In genomic region chr16:35869656-35870055, GRCm38 (mm10) we compare ENCODE assay signal across 14 mouse cellular contexts. TPM values are rescaled to one million over a fixed set of nuclear protein-coding genes. Genes with fewer than 3 reads are reported as not detected.
DNase-seq lines count a peak whose midpoint lies in the region; ATAC-seq and TF ChIP-seq lines count a peak whose summit lies in the region.
"Had no signal": no experiment of that assay in that cellular context is flagged by ENCODE, and none has a peak within 500 bp of the region (broad histone marks: within the 10 kb centered on the region; RNA-seq: fewer than 3 reads in every experiment).

No protein-coding gene starts in this region.

- in situ Hi-C loops in ES-E14 (cut with MboI; ENCODE audit: low sequenced_read_pairs in 2 of 2, unreplicated experiment in 2 of 2): no loop called here

- no peaks in the 10 kb centered on the region for H3K9me3 ChIP-seq in embryonic facial prominence, embryonic 11.5 days (replicated peaks; ENCODE audit: control insufficient read depth, low read length)
- H3K9me3 ChIP-seq in embryonic facial prominence, embryonic 10.5 days: no peaks in the 10 kb centered on the region
- H3K9me3 ChIP-seq in kidney, postnatal 0 days (replicated peaks; ENCODE audit: low read length): no peaks in the 10 kb centered on the region
- H3K9me3 ChIP-seq in ES-E14 (ENCODE audit: control insufficient read depth, insufficient read depth, low read depth, low read length): no peaks in the 10 kb centered on the region
- no peaks in the 10 kb centered on the region for H3K9me3 ChIP-seq in liver, embryonic 15.5 days (replicated peaks)
- H3K9me3 ChIP-seq: forebrain, embryonic 10.5 days; hindbrain, embryonic 10.5 days; midbrain, embryonic 12.5 days had no signal

- H3K27me3 ChIP-seq in embryonic facial prominence, embryonic 11.5 days (ENCODE audit: control insufficient read depth, insufficient read depth, low read length): peaks cover 16% of the 10 kb centered on the region
- peaks cover 50% of the 10 kb centered on the region for H3K27me3 ChIP-seq in embryonic facial prominence, embryonic 10.5 days (replicated peaks; ENCODE audit: low read depth, poor library complexity, severe bottlenecking)
- H3K27me3 ChIP-seq in kidney, postnatal 0 days (ENCODE audit: insufficient read depth, low read length): no peaks in the 10 kb centered on the region
- peaks cover 30% of the 10 kb centered on the region for H3K27me3 ChIP-seq in liver, embryonic 15.5 days

- H3K9ac ChIP-seq in embryonic facial prominence, embryonic 11.5 days (replicated peaks; ENCODE audit: low read length): no peak overlapping the region
- no peak overlapping the region for H3K9ac ChIP-seq in kidney, postnatal 0 days (ENCODE audit: low read depth, low read length)
- no peak overlapping the region for H3K9ac ChIP-seq in ES-E14 (ENCODE audit: insufficient read depth, low read depth, low read length, poor library complexity, severe bottlenecking)
- no peak overlapping the region for H3K9ac ChIP-seq in liver, embryonic 15.5 days
- H3K9ac ChIP-seq: midbrain, embryonic 12.5 days had no signal

- no peak for TF ChIP-seq CTCF in kidney, postnatal 0 days (IDR thresholded peaks at IDR 0.05; ENCODE audit: low read depth)

- H3K36me3 ChIP-seq in embryonic facial prominence, embryonic 11.5 days (replicated peaks; ENCODE audit: control insufficient read depth, insufficient read depth, low read depth, low read length): no peaks in the 10 kb centered on the region
- no peaks in the 10 kb centered on the region for H3K36me3 ChIP-seq in embryonic facial prominence, embryonic 10.5 days (replicated peaks)
- H3K36me3 ChIP-seq in kidney, postnatal 0 days (ENCODE audit: insufficient read depth, low read length): no peaks in the 10 kb centered on the region
- H3K36me3 ChIP-seq in ES-E14 (ENCODE audit: control insufficient read depth, insufficient read depth, low read length, poor library complexity, severe bottlenecking): no peaks in the 10 kb centered on the region
- no peaks in the 10 kb centered on the region for H3K36me3 ChIP-seq in liver, embryonic 15.5 days (replicated peaks)
- H3K36me3 ChIP-seq: forebrain, embryonic 10.5 days; hindbrain, embryonic 10.5 days; midbrain, embryonic 12.5 days had no signal

- peaks cover 3% of the 10 kb centered on the region; the same call in 1 of the 2 replicates for H3K4me1 ChIP-seq in embryonic facial prominence, embryonic 11.5 days (ENCODE audit: control insufficient read depth, insufficient read depth, low read length)
- H3K4me1 ChIP-seq in embryonic facial prominence, embryonic 10.5 days: peaks cover 19% of the 10 kb centered on the region
- H3K4me1 ChIP-seq in kidney, postnatal 0 days (replicated peaks; ENCODE audit: insufficient read depth, low read length): peaks cover 5% of the 10 kb centered on the region; the same call in 1 of the 2 replicates
- peaks cover 13 to 15% of the 10 kb centered on the region in 2 experiments for H3K4me1 ChIP-seq in ES-E14 (ENCODE audit: control insufficient read depth in 2 of 2, insufficient read depth in 2 of 2, low read length in 2 of 2, poor library complexity in 1 of 2)
- H3K4me1 ChIP-seq in liver, embryonic 15.5 days (replicated peaks): peaks cover 34% of the 10 kb centered on the region

- 0 out of 2 replicates have a peak, but pooled peaks have one; percentile 48 for ATAC-seq in embryonic facial prominence, embryonic 11.5 days (replicated peaks; ENCODE audit: insufficient number of reproducible peaks, low FRiP score, low TSS enrichment, low read depth)
- no peak for ATAC-seq in kidney, postnatal 0 days (replicated peaks; ENCODE audit: low FRiP score, low read depth)
- no peak for ATAC-seq in liver, embryonic 15.5 days (ENCODE audit: insufficient read depth)

- no peak for DNase-seq in embryonic facial prominence, embryonic 11.5 days (ENCODE audit: low spot score)
- DNase-seq in embryonic facial prominence, embryonic 10.5 days (ENCODE audit: low spot score): no peak
- no peak for DNase-seq in kidney, postnatal 0 days (ENCODE audit: low spot score)
- DNase-seq in kidney, postnatal 4 days: no peak
- DNase-seq in ES-E14 (ENCODE audit: low read depth, low spot score): no peak
- no peak for DNase-seq in cerebellum, adult 8-10 months
- DNase-seq in layer of hippocampus, adult 11-12 months (ENCODE audit: low spot score): no peak
- DNase-seq: adrenal gland, adult 2 months; cerebellum, adult 11-12 months; gastrocnemius, postnatal 10 days had no signal

- no peak overlapping the region for H3K27ac ChIP-seq in embryonic facial prominence, embryonic 11.5 days (replicated peaks; ENCODE audit: low read depth, low read length)
- no peak overlapping the region for H3K27ac ChIP-seq in embryonic facial prominence, embryonic 10.5 days (replicated peaks)
- peak overlapping the region; percentile 13 for H3K27ac ChIP-seq in kidney, postnatal 0 days
- H3K27ac ChIP-seq in ES-E14 (ENCODE audit: insufficient read depth, low read depth, low read length, poor library complexity, severe bottlenecking): peak overlapping the region; percentile 76; the same call in 1 of the 2 replicates
- no peak overlapping the region for H3K27ac ChIP-seq in liver, embryonic 15.5 days (replicated peaks)
- H3K27ac ChIP-seq: forebrain, embryonic 10.5 days; hindbrain, embryonic 10.5 days; midbrain, embryonic 12.5 days had no signal

- H3K4me2 ChIP-seq in embryonic facial prominence, embryonic 11.5 days (ENCODE audit: low read depth, low read length): no peak overlapping the region
- H3K4me2 ChIP-seq in kidney, postnatal 0 days (ENCODE audit: low read length): peak overlapping the region; percentile 91
- H3K4me2 ChIP-seq in liver, embryonic 15.5 days: peak overlapping the region; percentile 42

- no peak overlapping the region for H3K4me3 ChIP-seq in embryonic facial prominence, embryonic 11.5 days (ENCODE audit: low read depth, low read length)
- no peak overlapping the region for H3K4me3 ChIP-seq in embryonic facial prominence, embryonic 10.5 days
- peak overlapping the region; percentile 85; the same call in 1 of the 2 replicates for H3K4me3 ChIP-seq in kidney, postnatal 0 days (replicated peaks; ENCODE audit: low read depth, low read length)
- H3K4me3 ChIP-seq in ES-E14 (ENCODE audit: insufficient read depth in 1 of 2, low read depth in 1 of 2, low read length in 2 of 2, poor library complexity in 1 of 2, severe bottlenecking in 1 of 2): no peak overlapping the region
- 0 out of 2 replicates have a peak overlapping the region, but pooled peaks have one; percentile 21 for H3K4me3 ChIP-seq in liver, embryonic 15.5 days (replicated peaks)
- H3K4me3 ChIP-seq: midbrain, embryonic 12.5 days had no signal

- 67% methylated on average over 6 of the region's 6 CpGs for WGBS in embryonic facial prominence, embryonic 11.5 days
- whole genome bisulfite sequencing in embryonic facial prominence, embryonic 10.5 days: 68% methylated on average over 6 of the region's 6 CpGs
- 63% methylated on average over 6 of the region's 6 CpGs for WGBS in kidney, postnatal 0 days
- 54% methylated on average over 6 of the region's 6 CpGs for WGBS in liver, embryonic 15.5 days (ENCODE audit: insufficient replicate concordance)

TF ChIP-seq in ES-E14, 5 proteins besides CTCF, POLR2A, EP300 and RAD21:
- TF ChIP-seq ZNF384 (IDR thresholded peaks at IDR 0.05; ENCODE audit: low read depth, low read length) (no peak), HCFC1 (IDR thresholded peaks at IDR 0.05; ENCODE audit: borderline replicate concordance, insufficient read depth, low read length) (no peak), CHD2 (IDR thresholded peaks at IDR 0.05; ENCODE audit: low read depth, low read length) (no peak), ZC3H11A (IDR thresholded peaks at IDR 0.05; ENCODE audit: borderline replicate concordance, low read depth, low read length) (no peak), MAFK (IDR thresholded peaks at IDR 0.05; ENCODE audit: insufficient read depth, low read depth, low read length) (no peak)

RNA-seq across cellular contexts. Expression of gene Parp14, which starts 1.7 kb away (rescaled TPM):
- polyA plus RNA-seq in embryonic facial prominence, embryonic 11.5 days (2014; fragmentation: Nextera tagmentation; extraction: Ambion mirVana): 0.29 and 0.45 TPM in 2 replicates
- polyA plus RNA-seq in embryonic facial prominence, embryonic 10.5 days (2016; fragmentation: Nextera tagmentation; extraction: Ambion mirVana): 0.26 and 0.43 TPM in 2 replicates
- polyA plus RNA-seq in kidney, postnatal 0 days (2015; fragmentation: Nextera tagmentation; extraction: Ambion mirVana): 2.3 and 2.5 TPM in 2 replicates
- total RNA-seq in ES-E14 (2012; rRNA removed): 2.5 and 4.6 TPM in 2 replicates
- polyA plus RNA-seq in liver, embryonic 15.5 days (2015; fragmentation: Nextera tagmentation; extraction: Ambion mirVana): 1.3 and 1.4 TPM in 2 replicates

Comparison
In these comparisons a context has a peak if more than half of its experiments do, and no peak if none do; other contexts are left out.
1. H3K27ac ChIP-seq: peak in kidney, postnatal 0 days (single experiment) and ES-E14 (single experiment); none in embryonic facial prominence, embryonic 11.5 days (single experiment), embryonic facial prominence, embryonic 10.5 days (single experiment) and liver, embryonic 15.5 days (single experiment).
2. H3K4me3 ChIP-seq: peak in kidney, postnatal 0 days (single experiment) and liver, embryonic 15.5 days (single experiment); none in embryonic facial prominence, embryonic 11.5 days (single experiment), embryonic facial prominence, embryonic 10.5 days (single experiment) and ES-E14 (0 of 2).